Mouse (Mus musculus): ENCODE data around the gene Gm37240. TPM values are rescaled to one million over a fixed set of nuclear protein-coding genes. Genes with fewer than 3 reads are reported as not detected.

Gm37240 gene
- polyA plus RNA-seq, 1 experiment from 2014 or later = 3.0 TPM

DNA sequence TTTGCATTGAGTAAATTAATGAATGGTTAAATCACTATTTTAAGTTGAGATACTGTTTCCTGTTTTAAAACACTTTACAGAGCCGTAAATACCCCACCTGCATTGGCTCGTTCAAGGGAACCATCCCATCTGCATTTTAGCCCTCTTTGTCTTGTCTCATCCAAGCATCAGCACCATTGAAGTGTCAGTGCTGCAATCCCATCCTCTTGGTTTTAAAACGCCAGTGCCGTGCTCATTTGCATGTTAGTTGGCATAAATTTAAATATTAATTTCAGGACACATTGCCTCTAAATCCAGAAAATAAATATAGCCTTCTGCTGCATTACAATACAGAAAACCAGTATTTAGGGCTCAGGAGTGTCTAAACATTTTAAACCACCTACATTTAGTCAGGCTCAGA is 391.2 kb downstream of the Gm37240 start:
- Histone ChIP-seq H3K27ac (no peak overlapping the region), H3K4me1 (no peaks in the 10 kb centered on the region), H3K9me3 (no peaks in the 10 kb centered on the region), H3K27me3 (ENCODE audit: insufficient read depth, poor library complexity, severe bottlenecking) (no peaks in the 10 kb centered on the region), H3K4me3 (no peak overlapping the region), H3K36me3 (no peaks in the 10 kb centered on the region)
- WGBS = 75% methylated on average over 4 of the region's 4 CpGs
- no peak for DNase-seq (ENCODE audit: low spot score)

DNA sequence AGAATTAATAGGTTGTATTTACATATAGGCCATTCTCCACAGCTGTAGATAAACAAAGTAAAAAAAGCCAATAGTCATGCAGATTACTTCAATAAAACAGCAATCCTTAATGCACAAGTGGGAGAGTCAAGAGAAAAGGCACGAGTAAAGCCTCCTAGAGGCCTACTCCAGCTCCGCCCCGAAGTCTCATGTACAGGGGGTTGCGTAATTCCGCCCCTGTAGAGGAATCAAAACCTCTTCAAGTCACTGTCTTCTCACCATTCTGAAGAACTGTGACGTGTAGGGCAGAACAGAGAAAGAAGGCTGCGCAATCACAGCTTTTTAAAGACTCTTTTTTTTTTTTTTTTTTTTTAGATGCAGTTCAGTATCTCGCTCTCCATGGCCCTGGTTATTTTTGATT is 393.5 kb downstream of the Gm37240 start:
- DNase-seq (ENCODE audit: low spot score) = no peak
- 83% methylated on average over 8 of the region's 8 CpGs for WGBS
- H3K27ac ChIP-seq = no peak overlapping the region

DNA sequence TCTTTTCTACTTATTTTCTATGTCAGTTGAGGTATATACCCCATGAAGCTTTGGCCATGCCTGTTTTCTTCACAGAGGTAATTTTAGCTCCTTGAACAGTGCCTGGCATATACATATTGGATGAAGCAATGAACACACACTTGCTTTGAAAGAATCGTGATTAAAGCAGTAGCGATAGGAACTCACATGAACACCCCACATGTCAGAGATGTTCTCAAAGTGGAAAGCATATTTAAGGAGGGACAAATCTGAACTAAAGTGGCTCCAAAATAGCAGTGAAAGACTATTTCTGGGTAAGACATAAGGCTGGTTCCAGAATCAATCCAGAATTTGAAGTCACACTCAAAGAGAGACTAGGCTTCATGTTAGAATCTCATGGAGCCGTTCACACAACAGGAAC is 397.1 kb downstream of the Gm37240 start:
- H3K27ac ChIP-seq = no peak overlapping the region
- WGBS = 84% methylated on average over 3 of the region's 3 CpGs
- no peak for DNase-seq (ENCODE audit: low spot score)
- H3K27me3 ChIP-seq (ENCODE audit: insufficient read depth, poor library complexity, severe bottlenecking) = no peaks in the 10 kb centered on the region
- no peak overlapping the region for H3K4me3 ChIP-seq
- H3K4me1 ChIP-seq = no peaks in the 10 kb centered on the region
- H3K36me3 ChIP-seq = no peaks in the 10 kb centered on the region
- no peaks in the 10 kb centered on the region for H3K9me3 ChIP-seq

More for the DNA sequence above, 393.5 kb downstream of the Gm37240 start:
- no peaks in the 10 kb centered on the region for H3K9me3 ChIP-seq
- no peaks in the 10 kb centered on the region for H3K27me3 ChIP-seq (ENCODE audit: insufficient read depth, poor library complexity, severe bottlenecking)
- H3K4me3 ChIP-seq = no peak overlapping the region
- H3K36me3 ChIP-seq = no peaks in the 10 kb centered on the region
- H3K4me1 ChIP-seq = no peaks in the 10 kb centered on the region

DNA sequence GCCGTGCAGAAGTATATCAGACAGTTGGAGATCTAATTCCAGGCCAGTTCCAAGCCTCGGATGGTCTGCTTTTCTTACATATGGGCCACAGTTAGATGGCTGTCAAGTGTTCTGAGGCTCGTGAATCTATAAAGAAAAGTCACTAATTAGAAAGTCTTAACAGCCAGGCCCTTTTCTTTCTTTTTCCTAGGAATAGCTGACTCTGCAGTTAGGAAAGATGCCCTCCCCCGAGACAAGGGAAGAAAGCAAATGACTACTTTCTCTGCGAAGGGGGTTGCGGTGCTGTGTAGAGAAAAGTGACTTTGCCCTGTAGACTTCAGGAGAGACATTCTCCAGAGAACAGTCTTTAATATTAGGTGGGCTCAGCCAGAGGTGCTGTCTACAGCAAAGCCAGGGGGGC is 399.9 kb downstream of the Gm37240 start:
- Histone ChIP-seq H3K27ac (no peak overlapping the region), H3K9me3 (no peaks in the 10 kb centered on the region), H3K4me3 (no peak overlapping the region), H3K36me3 (no peaks in the 10 kb centered on the region), H3K4me1 (peaks cover 7% of the 10 kb centered on the region; the same call in 1 of the 2 replicates), H3K27me3 (ENCODE audit: insufficient read depth, poor library complexity, severe bottlenecking) (no peaks in the 10 kb centered on the region)
- WGBS = 81% methylated on average over 6 of the region's 6 CpGs
- no peak for DNase-seq (ENCODE audit: low spot score)

DNA sequence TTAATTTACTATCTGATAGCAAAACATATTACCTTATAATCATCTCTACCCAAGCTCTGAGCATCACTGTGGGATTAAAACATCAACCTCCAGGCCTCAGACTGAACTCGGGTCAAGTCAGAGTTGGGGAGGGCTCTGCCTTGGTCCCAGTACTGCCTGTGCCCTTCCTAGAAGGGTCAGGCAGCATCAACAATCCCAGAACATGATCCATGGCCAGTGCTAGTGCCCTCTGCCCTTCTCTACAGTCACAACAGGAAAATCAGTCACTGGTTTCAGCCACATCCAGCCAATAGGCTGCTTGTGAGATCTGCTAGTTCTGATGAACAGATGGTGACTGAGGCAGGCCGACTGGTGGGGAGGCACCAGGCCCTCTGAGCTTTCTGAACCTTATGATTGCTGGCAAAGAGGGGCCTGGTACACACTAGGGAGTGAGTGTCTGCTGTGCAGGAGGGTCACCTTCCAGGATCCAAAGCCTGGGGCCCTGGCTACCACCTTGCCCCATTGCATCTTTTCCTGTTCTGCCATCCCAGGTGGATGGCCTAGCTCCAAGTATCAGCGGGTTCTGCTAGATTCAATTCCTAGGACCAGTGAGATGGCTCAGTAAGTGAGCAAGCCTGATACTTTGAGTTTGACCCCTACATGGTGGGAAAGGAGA is 401.7 kb downstream of the Gm37240 start:
- peaks cover 9% of the 10 kb centered on the region; the same call in 1 of the 2 replicates for H3K4me1 ChIP-seq
- 74% methylated on average over 3 of the region's 3 CpGs for WGBS
- no peak for DNase-seq (ENCODE audit: low spot score)

DNA sequence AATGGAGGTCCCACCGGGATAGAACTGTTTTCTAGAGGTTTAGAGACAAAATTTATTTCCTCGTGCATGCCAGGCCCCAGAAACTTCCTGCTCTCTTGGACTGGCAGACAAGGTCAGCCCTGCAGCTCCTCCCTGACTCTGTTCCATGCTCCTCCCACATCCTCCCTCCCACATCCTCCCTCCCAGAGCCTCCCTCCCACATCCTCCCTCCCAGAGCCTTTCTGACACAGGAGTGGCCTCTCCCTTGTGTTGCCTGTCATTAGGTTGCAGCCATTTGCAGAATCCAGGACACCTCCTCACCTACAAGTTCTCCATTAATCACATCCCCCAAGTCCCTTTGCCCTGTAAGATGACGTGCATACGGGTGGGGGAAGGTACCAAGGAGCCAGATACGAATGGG is 404.7 kb downstream of the Gm37240 start:
- peaks cover 9% of the 10 kb centered on the region; the same call in 1 of the 2 replicates for H3K4me1 ChIP-seq
- H3K9me3 ChIP-seq = no peaks in the 10 kb centered on the region
- no peak overlapping the region; the same call in 1 of the 2 replicates for H3K27ac ChIP-seq
- DNase-seq (ENCODE audit: low spot score) = peak; percentile 76
- 54% methylated on average over 5 of the region's 5 CpGs for WGBS
- no peaks in the 10 kb centered on the region for H3K36me3 ChIP-seq
- H3K27me3 ChIP-seq (ENCODE audit: insufficient read depth, poor library complexity, severe bottlenecking) = no peaks in the 10 kb centered on the region
- no peak overlapping the region for H3K4me3 ChIP-seq

More for the DNA sequence above, 401.7 kb downstream of the Gm37240 start:
- no peaks in the 10 kb centered on the region for H3K27me3 ChIP-seq (ENCODE audit: insufficient read depth, poor library complexity, severe bottlenecking)
- no peak overlapping the region for H3K4me3 ChIP-seq
- H3K9me3 ChIP-seq = no peaks in the 10 kb centered on the region
- H3K36me3 ChIP-seq = no peaks in the 10 kb centered on the region
- H3K27ac ChIP-seq = no peak overlapping the region

DNA sequence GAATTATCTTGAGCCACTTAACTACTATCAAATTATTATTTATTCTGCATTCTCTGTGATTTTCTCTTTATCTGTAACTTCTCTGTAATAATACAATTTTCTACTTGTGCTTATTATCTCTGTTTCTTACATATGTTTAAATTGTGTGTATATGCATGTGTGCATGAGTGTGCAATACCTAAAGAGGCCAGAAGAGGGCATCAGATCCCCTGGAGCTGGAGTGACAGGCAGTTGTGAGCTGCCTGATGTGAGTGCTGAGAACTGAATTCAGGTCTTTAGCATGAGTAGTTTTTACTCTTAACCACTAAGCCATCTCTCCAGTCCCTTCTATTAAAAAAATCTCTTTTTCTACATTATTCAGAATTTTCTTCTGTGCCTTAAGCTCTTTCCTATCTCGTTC is 406.7 kb downstream of the Gm37240 start:
- no peak for DNase-seq (ENCODE audit: low spot score)
- 85% methylated on average over 1 of the region's 1 CpGs for WGBS
- H3K4me1 ChIP-seq = peaks cover 9% of the 10 kb centered on the region; the same call in 1 of the 2 replicates
- no peak overlapping the region for H3K27ac ChIP-seq
- H3K36me3 ChIP-seq = no peaks in the 10 kb centered on the region
- no peaks in the 10 kb centered on the region for H3K27me3 ChIP-seq (ENCODE audit: insufficient read depth, poor library complexity, severe bottlenecking)
- no peak overlapping the region for H3K4me3 ChIP-seq
- no peaks in the 10 kb centered on the region for H3K9me3 ChIP-seq

DNA sequence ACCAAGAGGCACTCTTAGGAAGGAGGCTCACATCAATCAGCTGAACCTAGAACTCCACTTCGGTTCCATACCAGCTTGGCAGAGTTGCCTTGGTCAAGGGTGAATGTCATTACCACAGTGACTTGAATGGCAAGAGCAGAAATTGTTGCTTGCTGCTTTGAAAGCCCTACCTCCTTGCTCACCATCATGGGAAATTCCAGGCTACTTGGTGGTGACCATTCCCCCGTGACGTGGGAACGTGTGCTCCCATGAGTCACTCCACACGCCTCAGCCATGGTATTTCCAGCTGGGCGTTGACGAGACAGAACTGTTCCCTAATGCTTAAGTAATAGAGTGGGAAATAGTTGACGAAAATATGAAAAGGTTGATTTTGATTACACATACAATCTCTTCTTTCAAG is 408.6 kb downstream of the Gm37240 start:
- H3K4me1 ChIP-seq = peaks cover 9% of the 10 kb centered on the region; the same call in 1 of the 2 replicates
- no peak for DNase-seq (ENCODE audit: low spot score)
- no peaks in the 10 kb centered on the region for H3K36me3 ChIP-seq
- 88% methylated on average over 8 of the region's 8 CpGs for WGBS
- H3K9me3 ChIP-seq = no peaks in the 10 kb centered on the region
- no peaks in the 10 kb centered on the region for H3K27me3 ChIP-seq (ENCODE audit: insufficient read depth, poor library complexity, severe bottlenecking)
- no peak overlapping the region for H3K4me3 ChIP-seq
- H3K27ac ChIP-seq = no peak overlapping the region

DNA sequence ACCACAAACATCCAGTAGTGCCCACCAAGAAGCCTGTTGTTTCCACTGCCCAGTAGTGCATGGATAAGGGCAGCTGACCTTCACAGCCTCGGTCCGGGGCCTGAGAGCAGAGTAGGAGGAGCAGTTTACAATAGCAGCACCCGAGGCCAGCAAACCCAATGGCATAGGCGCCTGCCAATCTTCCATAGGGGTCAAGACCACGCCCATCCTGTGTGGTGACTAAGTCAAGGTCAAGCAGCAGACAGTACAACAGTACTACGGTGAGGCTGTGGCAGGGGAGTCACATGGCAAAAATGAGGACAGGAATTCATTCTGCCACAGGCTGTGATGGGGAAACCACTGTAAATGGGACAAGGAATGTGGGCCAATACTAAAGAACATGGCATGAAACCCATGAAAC is 417.6 kb downstream of the Gm37240 start:
- H3K4me1 ChIP-seq = peaks cover 9% of the 10 kb centered on the region
- H3K36me3 ChIP-seq = no peaks in the 10 kb centered on the region
- DNase-seq (ENCODE audit: low spot score) = no peak

DNA sequence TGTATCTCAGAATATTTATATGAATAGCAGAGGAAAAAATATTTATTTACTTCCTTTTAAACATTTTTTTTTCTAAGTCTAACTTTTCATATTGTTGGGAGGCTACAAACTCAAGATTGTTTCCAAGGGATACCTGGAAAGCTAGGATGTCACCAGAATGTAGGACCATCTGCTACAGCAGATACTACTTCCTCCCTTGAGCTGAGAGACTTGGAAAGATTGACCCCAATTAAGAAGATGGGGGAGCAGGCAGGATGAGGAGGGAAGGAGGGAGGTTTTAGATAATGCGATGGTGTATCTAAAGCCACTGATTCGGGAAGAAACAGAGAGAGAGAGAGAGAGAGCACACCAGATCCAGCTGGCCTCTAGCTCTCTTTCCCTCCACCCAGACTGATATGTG is 418.3 kb downstream of the Gm37240 start:
- Histone ChIP-seq H3K9me3 (no peaks in the 10 kb centered on the region), H3K27me3 (ENCODE audit: insufficient read depth, poor library complexity, severe bottlenecking) (no peaks in the 10 kb centered on the region), H3K27ac (0 out of 2 replicates have a peak overlapping the region, but pooled peaks have one; percentile 14), H3K36me3 (no peaks in the 10 kb centered on the region), H3K4me1 (peaks cover 9% of the 10 kb centered on the region), H3K4me3 (no peak overlapping the region)
- DNase-seq (ENCODE audit: low spot score) = no peak
- WGBS = 55% methylated on average over 2 of the region's 2 CpGs

More for the DNA sequence above, 417.6 kb downstream of the Gm37240 start:
- WGBS = 64% methylated on average over 6 of the region's 6 CpGs
- H3K27ac ChIP-seq = peak overlapping the region; percentile 14; the same call in 1 of the 2 replicates
- H3K9me3 ChIP-seq = no peaks in the 10 kb centered on the region
- H3K27me3 ChIP-seq (ENCODE audit: insufficient read depth, poor library complexity, severe bottlenecking) = no peaks in the 10 kb centered on the region
- no peak overlapping the region for H3K4me3 ChIP-seq

DNA sequence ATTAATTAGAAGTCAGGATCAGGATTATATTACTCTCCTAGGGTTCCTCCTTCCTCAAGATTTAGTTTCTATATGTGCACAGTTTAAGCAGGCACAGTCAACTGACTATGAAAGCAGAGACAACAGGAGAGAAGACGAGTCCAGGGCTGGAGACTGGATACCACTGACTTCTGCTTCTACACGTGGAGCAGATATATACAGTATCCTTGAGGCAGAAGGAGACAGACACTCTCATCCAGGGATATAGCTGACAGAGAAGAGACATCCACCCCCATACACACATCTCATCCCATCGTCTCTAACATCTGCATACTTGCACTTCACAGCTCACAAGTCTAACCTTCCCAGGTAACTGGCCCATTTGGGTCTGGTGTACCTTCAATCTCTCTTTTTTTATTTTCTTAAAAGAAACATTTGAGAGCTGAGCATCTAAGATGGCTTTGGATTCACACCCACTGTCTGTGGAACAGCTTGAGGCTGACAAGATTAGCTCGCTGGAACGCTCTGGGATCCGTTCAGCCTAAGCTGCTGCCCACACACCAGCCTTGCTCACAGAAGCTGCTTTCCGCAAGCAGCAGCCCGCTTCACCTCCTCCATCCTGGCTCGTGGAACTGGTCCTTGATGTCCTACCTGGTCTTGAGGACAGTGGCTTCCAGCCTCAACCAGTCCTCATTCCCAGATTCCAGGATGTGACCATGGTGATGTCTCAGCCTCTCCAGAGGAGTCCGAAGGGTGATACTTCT is 421.9 kb downstream of the Gm37240 start:
- 75% methylated on average over 10 of the region's 10 CpGs for WGBS
- no peaks in the 10 kb centered on the region for H3K9me3 ChIP-seq

DNA sequence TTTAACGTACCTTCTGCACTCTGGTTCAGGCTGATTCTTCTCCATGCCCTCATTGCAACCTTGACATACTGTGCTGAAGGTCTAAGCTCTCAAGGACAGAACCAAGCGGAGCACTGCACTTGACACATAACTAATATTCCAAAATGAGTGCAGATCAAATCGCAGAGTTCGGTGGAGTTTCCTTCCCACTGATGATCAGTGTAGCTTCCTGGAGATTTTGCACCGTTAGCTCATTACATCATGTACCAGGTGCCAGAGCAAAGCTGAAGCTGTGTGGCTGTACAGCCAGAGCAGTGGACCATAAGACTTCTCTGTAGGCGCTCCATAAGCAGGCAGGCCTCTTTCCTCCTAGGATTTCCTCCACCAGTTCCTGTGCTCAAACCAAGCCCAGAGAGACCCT is 427.3 kb downstream of the Gm37240 start:
- H3K4me3 ChIP-seq = no peak overlapping the region
- no peaks in the 10 kb centered on the region for H3K9me3 ChIP-seq
- WGBS = 89% methylated on average over 6 of the region's 6 CpGs
- no peaks in the 10 kb centered on the region for H3K36me3 ChIP-seq
- no peaks in the 10 kb centered on the region for H3K27me3 ChIP-seq (ENCODE audit: insufficient read depth, poor library complexity, severe bottlenecking)
- no peak overlapping the region for H3K27ac ChIP-seq
- no peaks in the 10 kb centered on the region for H3K4me1 ChIP-seq
- DNase-seq (ENCODE audit: low spot score) = no peak

More for the DNA sequence above, 421.9 kb downstream of the Gm37240 start:
- Histone ChIP-seq H3K4me1 (peaks cover 9% of the 10 kb centered on the region), H3K27me3 (ENCODE audit: insufficient read depth, poor library complexity, severe bottlenecking) (no peaks in the 10 kb centered on the region), H3K27ac (no peak overlapping the region), H3K36me3 (no peaks in the 10 kb centered on the region), H3K4me3 (no peak overlapping the region)
- no peak for DNase-seq (ENCODE audit: low spot score)

DNA sequence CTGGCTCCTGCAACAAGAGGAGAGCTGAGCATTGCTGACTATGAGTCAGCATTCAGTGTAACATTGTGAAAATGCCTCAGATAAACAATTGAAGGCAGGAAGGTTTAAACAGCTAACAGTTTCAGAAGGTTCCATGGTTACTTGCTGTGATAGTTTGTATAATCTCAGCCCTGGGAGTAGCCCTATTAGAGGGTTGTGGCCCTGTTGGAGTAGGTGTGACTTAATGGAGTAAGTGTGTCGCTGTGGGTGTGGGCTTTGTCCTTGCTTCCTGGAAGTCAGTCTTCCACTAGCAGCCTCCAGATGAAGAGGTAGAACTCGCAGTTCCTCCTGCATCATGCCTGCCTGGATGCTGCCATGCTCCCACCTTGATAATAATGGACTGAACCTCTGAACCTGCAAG is 430.3 kb downstream of the Gm37240 start:
- Histone ChIP-seq H3K27me3 (ENCODE audit: insufficient read depth, poor library complexity, severe bottlenecking) (no peaks in the 10 kb centered on the region), H3K4me1 (no peaks in the 10 kb centered on the region), H3K36me3 (no peaks in the 10 kb centered on the region), H3K27ac (no peak overlapping the region), H3K9me3 (no peaks in the 10 kb centered on the region), H3K4me3 (no peak overlapping the region)
- DNase-seq (ENCODE audit: low spot score) = no peak
- WGBS = 79% methylated on average over 2 of the region's 2 CpGs
